Mouse (Mus musculus) left cerebral cortex, adult 2 months (tissue): ENCODE data around the gene Shc1. TPM values are rescaled to one million over a fixed set of nuclear protein-coding genes. Genes with fewer than 3 reads are reported as not detected.

Experiments used
- DNase-seq, 2 experiments: peaks; one replicate each; pipeline ENCODE4 v3.0.0; 2021 to 2022; ENCODE audit warnings: low spot score in 2 of 2, mixed read lengths in 1 of 2; ENCODE audit errors: extremely low spot score in 1 of 2
- H3K27ac ChIP-seq: fragments of 200-600 bp; 2 replicates; pipeline ENCODE4 v1.8.1; 2022
- H3K4me3 ChIP-seq: fragments of 200-600 bp; 2 replicates; pipeline ENCODE4 v1.8.1; 2022
- CTCF ChIP-seq: fragments of 200-600 bp; IDR thresholded peaks from 2 replicates; pipeline ENCODE4 v1.8.1; 2022; ENCODE audit warnings: antibody characterized with exemption, mild to moderate bottlenecking, moderate library complexity
- intact Hi-C: fragments of 180-260 bp; cut with DNase I; formaldehyde crosslinking; loops from one replicate; pipeline ENCODE4 v1.15.1; 2025
- total RNA-seq, 2 experiments: library from RNA; stranded (reverse); gene quantifications; 2 replicates each; pipeline ENCODE4 v1.2.3; 2021

Shc1 gene
- total RNA-seq, 2 experiments from 2014 or later, result 12.9 to 16.4 TPM

- no peak for DNase-seq
- intact Hi-C loops, result no loop called here
- no peak overlapping the region for H3K4me3 ChIP-seq
- no peak for TF ChIP-seq CTCF
- H3K27ac ChIP-seq, result no peak overlapping the region
Observed at GRCm38 (mm10) chr3:89408448-89408847, 9.8 kb upstream of the Shc1 start.

- H3K27ac ChIP-seq, result no peak overlapping the region
- DNase-seq, result no peak
- intact Hi-C loops, result loop anchor here (2.0 to 5.0 kb wide), 2 partner anchors 15 to 67 kb away; partner anchors contain the start of gene Zbtb7b
- no peak for TF ChIP-seq CTCF
- no peak overlapping the region for H3K4me3 ChIP-seq
Observed at GRCm38 (mm10) chr3:89409701-89410100, 8.5 kb upstream of the Shc1 start.

- intact Hi-C loops, result loop anchor here (2.0 to 5.0 kb wide), 2 partner anchors 16 to 69 kb away; partner anchors contain the start of gene Zbtb7b
- Histone ChIP-seq H3K27ac (peak overlapping the region; percentile 92), H3K4me3 (peak overlapping the region; percentile 76)
- no peak for DNase-seq
- TF ChIP-seq CTCF, result no peak
Observed at GRCm38 (mm10) chr3:89410864-89411263, 7.4 kb upstream of the Shc1 start.

- DNase-seq, result peak; percentile 99
- intact Hi-C loops, result loop anchor here (2.0 to 5.0 kb wide), 2 partner anchors 17 to 69 kb away; partner anchors contain the start of gene Zbtb7b
- peak within 1 kb of the TSS; percentile 92 for H3K27ac ChIP-seq
- H3K4me3 ChIP-seq, result peak within 1 kb of the TSS; percentile 76
- TF ChIP-seq CTCF, result no peak
Observed at GRCm38 (mm10) chr3:89411490-89412393, 6.5 kb upstream of the Shc1 start, which contains the start of gene Flad1. Gene Flad1 (minus strand): TSS chr3:89411870.

- intact Hi-C loops, result no loop called here
- H3K27ac ChIP-seq, result no peak overlapping the region
- H3K4me3 ChIP-seq, result no peak overlapping the region
- no peak for DNase-seq
- no peak for TF ChIP-seq CTCF
Observed at GRCm38 (mm10) chr3:89416158-89416557, 2.1 kb upstream of the Shc1 start.

- no peak overlapping the region for H3K4me3 ChIP-seq
Observed at GRCm38 (mm10) chr3:89417131-89417530, 1.1 kb upstream of the Shc1 start.

GRCm38 (mm10) chr3:89417840-89418169 is 438 bp upstream of the Shc1 start:
- Histone ChIP-seq H3K27ac (no peak overlapping the region), H3K4me3 (peak overlapping the region; percentile 72)
- no peak for DNase-seq
- intact Hi-C loops, result no loop called here
- no peak for TF ChIP-seq CTCF

More at GRCm38 (mm10) chr3:89417131-89417530, 1.1 kb upstream of the Shc1 start:
- TF ChIP-seq CTCF, result no peak
- intact Hi-C loops, result no loop called here
- DNase-seq, result no peak
- no peak overlapping the region for H3K27ac ChIP-seq

- intact Hi-C loops, result no loop called here
- peak overlapping the region; percentile 72 for H3K4me3 ChIP-seq
- peak overlapping the region; percentile 78 for H3K27ac ChIP-seq
- TF ChIP-seq CTCF, result no peak
- DNase-seq, result no peak
Observed at GRCm38 (mm10) chr3:89418861-89419250, 613 bp downstream of the Shc1 start.

- TF ChIP-seq CTCF, result no peak
- peak overlapping the region; percentile 78 for H3K27ac ChIP-seq
- no peak for DNase-seq
- intact Hi-C loops, result no loop called here
- H3K4me3 ChIP-seq, result peak overlapping the region; percentile 72
Observed at GRCm38 (mm10) chr3:89419571-89419970, 1.3 kb downstream of the Shc1 start.

GRCm38 (mm10) chr3:89419981-89420380 is 1.7 kb downstream of the Shc1 start:
- H3K27ac ChIP-seq, result peak overlapping the region; percentile 53; the same call in 1 of the 2 replicates
- intact Hi-C loops, result no loop called here
- no peak for TF ChIP-seq CTCF
- DNase-seq, result no peak
- peak overlapping the region; percentile 72 for H3K4me3 ChIP-seq

- H3K4me3 ChIP-seq, result no peak overlapping the region
- peak overlapping the region; percentile 48 for H3K27ac ChIP-seq
- no peak for TF ChIP-seq CTCF
- intact Hi-C loops, result no loop called here
- DNase-seq, result no peak
Observed at GRCm38 (mm10) chr3:89420421-89420820, 2.2 kb downstream of the Shc1 start.

GRCm38 (mm10) chr3:89421002-89421774 is 2.9 kb downstream of the Shc1 start:
- peak; percentile 64 to 68 for DNase-seq
- TF ChIP-seq CTCF, result no peak
- intact Hi-C loops, result no loop called here
- Histone ChIP-seq H3K27ac (peak overlapping the region; percentile 62), H3K4me3 (peak overlapping the region; percentile 57)
